Mouse (Mus musculus): ENCODE results near the gene Aen.
A peak's percentile ranks its signal among the peaks of the same experiment; 100 is the strongest.

Gene Aen

DNA sequence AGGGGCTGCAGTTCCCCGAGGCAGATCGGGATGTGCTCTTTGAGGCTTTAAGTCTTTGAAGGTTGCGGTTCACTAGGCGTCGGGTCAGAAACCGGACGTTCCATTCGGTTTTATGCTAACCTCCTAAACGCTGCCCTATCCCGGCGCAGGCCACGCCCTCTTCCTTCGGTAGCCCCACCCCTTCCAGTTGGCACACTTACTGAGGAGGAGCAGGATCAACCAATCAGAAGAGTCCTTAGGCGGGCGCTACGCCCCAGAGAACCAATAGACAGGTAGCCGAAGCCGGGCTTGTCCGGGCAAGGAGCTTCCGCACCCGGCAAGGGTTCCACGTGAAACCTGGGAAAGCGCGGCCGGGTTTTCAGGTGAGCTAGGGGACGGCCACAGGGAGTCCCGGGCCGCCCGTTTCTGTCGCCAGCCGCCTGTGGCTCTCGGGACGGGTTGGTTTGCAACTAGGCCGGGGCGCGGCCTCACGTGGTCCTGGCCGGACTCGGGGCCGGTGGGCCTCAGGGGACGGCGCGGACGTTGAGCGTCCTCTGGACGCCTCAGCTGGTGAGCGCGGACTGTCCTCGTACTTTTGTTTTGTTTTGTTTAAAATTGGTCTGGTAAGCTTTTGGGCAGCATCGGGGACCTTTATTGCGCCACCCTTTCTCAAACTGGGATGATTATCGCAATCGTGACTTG, at the start of gene Aen:
Gene Aen (plus strand): TSS at position 202 of the 681 bp plus-strand sequence.
- DNase-seq (ENCODE audit: low spot score in 2 of 2), result peak; percentile 93 to 96

DNA sequence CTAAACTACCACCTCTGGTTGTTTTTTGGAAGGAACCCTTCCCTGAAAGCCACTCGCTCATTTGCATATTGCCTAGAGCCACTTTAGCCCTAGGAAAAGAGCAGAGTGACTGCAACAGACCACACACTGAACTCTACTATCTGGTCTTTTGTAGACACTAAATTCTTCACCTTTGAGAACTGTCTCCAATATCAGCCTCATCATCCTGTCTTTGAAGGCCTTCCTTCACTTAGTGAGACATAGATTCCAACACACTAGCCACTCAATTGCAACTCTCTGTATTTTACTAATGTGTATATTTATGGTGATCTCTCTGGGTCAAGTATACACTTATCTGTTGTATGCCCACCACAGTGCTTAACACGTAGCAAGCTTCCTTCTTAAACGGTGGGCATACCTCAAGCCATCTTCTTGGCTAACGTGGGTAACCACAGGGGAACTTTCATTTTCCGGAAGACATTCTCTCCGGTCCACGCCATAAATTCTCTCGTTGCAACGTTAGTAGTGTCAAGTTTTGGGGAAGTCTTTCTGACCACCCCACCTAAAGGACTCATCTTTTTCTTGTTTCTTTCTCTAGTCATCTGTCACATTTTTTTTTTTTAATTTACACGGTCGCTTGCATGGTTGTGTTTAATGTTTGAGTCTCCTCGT, 49.5 kb upstream of the Aen start:
- DNase-seq (ENCODE audit: low spot score in 2 of 2), result no peak

DNA sequence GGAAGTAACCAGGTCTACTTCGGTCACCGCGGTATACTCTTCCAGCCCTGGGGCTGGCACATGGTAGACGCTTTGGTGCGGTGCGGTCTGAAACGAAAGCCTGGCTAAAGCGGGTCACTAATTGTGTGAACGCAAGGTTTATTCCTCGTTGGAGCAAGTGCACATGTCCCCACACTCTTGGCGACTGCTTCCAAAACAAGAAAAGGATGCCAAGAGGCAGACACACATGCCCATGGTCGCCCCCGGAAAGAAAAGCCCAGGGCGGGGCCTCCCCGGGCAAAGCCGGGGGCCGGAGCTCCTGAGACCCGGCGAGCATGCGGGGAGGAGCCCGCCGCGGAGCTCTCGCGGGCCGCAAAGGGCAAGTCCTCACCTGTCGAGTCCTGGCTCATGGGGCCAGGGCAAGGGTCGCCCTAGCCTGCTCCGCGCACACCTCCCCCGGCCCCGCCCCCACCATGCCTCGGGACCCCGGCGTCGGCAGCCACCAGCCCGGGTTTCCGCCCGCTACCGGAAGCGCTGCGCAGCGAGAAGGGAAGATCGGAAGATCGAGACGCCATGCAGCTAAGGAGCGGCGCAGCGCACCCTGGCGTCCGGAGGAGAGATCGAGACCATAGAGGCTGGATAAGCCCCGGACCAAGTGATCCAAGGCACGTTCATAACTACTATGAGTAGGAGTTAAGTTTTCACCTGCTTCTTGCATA, 48.8 kb upstream of the Aen start, which contains the start of gene Det1:
Gene Det1 (minus strand): TSS at position 527 of the 698 bp plus-strand sequence.
- peak; percentile 91 to 92 for DNase-seq (ENCODE audit: low spot score in 2 of 2)

DNA sequence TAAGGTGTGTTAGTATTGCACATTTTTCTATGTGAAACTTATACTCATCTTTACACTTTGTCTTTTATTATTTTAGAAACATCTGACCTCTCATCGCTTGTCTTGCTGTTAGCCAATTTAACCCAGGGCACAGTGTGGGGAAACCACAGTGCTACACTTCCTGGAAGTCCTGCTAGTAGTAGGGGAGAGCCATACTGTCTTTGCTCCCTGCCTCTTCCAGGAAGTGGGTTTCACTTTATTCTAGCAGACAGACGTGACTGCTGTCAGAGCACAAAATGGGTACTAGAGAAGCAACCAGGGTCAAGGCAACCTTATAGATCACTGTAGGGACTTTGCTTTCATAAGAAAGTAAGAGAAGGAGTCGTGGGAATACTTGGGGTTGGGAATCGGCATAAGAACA, 41.6 kb upstream of the Aen start:
- DNase-seq (ENCODE audit: low spot score in 2 of 2), result no peak

DNA sequence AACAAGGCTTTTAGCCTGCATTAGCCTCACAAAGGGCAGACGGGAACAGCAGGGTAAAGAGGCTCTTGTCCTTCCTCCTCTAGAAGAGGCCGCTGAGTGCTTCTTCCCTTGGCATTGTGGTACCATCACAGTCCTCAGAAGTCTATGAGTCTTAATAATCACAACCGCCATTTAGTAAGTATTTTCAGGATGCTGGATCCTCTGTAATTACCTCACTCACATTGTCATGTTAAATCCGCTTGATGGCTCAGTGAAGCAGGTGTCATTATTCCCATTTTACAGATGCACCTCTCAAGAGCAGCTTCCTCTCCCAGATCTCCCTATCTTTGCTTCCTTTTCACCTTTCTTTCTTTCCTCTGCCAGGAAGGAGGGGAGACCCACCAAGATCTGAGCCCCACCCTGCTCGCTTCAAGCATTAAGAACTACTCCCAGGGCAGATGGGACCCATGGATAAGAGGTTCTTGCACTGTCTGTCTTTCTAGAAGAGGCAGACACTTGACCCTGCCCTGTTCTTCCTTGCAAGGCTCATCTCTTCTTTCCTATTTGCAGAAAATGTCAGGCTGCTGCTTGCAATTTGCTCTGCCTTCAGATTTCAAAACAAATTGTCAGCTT, 40.5 kb upstream of the Aen start:
- no peak for DNase-seq (ENCODE audit: low spot score in 2 of 2)

DNA sequence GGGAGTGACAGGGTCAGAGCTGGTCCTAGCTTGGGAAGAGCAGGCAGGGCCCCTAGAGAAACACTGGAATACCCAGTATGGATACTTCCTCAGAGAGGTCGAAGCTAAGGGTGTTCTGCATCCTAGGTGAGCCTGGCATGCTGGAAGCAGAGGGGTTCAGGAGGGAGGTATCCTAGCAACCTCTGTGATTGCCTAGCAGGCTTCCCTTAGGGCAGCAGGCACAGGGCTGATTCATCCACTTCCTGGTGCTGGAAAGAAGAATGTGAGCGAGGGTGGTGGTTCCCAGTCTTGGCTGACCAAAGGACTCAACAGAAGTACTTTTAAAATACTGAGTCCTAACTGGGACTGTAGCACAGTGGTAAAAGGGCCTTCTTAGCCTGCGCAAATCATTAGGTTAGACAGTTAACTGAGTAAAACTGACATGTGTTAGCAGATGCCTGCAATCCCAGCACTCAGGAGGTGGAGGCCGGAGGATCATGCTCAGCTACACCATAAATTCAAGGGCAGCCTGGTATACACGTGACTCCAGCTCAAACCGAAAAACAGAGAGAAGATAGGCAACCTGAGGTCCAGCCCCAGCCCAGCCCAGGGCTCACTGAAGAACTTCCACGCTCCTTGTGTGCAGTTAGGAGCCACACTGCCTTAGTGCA, 31.7 kb upstream of the Aen start:
- no peak for DNase-seq (ENCODE audit: low spot score in 2 of 2)

DNA sequence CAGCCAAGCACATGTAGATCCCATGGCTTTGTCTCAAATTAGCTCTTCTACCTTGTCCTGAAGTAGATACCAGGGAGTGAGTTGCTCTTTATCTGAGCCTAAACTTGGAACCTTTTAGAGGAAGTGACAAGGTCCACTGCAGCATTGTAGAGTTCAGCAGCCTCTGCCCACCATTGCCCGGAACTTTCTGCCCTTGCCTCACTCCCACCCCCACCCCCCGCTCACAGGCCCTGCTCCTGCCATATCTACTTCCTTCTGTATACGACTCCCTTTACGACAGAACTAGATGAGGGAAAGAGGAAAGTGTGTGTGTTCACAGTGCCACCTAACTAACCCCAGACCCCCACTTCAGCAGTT, 31.2 kb upstream of the Aen start:
- DNase-seq (ENCODE audit: low spot score in 2 of 2), result no peak

DNA sequence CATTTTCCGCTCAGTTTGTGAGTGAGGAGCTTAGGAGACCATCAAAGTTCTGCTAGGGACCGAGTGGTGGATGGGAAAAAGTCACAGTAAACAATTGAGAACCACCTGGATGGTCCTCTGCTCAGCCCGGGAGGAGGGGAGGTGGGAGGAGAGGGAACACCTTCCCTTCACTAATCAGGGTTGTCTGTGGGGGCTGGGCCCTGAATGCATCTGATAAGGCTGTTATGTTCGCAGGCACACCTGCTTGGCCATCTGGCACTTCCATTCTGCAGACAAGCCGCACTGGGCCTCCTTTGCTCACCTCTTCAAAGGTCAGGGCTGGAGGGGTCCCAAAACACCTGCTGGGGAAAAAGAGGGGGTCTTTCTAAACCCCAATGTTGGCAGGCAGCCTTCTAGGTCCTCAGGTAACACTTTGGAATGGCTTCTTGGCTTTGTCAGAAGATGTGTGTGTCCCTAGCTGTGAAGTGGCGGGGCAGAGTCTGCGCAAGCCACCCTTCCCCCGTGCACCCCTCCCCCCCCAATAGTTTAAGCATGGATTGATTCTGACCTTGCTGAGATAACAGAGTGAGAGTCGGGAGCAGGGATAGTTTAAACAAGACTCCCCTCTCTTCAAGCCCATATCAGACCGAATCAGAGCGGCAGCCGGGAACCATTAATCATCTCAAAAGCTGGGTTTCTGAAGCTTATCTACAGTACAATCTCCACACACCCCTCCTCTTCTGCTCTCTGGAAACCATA, 30.3 kb upstream of the Aen start:
- no peak for DNase-seq (ENCODE audit: low spot score in 2 of 2)

DNA sequence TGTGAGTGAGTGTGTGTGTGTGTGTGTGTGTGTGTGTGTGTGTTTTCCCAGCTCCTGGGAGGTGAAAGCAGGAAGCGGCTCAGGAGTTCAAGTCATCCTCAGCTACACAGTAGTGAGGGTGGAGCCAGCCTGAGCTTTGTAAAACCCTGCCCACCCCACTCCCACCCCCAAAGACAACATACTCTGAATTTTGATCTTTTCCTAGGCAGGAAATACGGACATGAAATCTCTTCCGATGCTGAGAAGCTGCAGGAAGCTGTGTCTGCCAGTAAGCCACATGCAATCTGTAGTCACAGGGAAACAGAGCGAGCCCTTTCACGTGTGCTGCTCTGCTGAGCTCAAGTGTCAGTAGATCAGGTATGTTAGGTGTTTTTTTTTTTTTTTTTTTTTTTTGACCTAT, 26.9 kb upstream of the Aen start:
- no peak for DNase-seq (ENCODE audit: low spot score in 2 of 2)

DNA sequence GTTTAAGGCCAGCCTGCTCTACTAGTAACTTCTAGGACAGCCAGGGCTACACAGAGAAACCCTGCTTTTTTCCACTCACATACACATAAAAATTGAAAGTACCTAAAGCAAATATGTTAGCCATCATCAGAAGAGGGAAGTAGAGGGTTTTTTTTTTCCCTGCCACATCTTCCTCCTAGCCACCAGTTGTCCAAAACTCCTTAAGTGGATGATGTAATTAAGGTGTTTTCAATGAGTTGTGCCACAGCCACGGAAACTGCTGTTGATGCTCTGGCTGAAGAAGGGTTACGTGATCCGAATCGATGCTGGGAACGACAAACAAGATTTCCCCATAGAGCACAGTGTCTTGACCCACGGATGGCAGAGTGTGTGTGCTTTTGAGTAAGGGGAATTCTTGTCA, 23.3 kb upstream of the Aen start:
- no peak for DNase-seq (ENCODE audit: low spot score in 2 of 2)

DNA sequence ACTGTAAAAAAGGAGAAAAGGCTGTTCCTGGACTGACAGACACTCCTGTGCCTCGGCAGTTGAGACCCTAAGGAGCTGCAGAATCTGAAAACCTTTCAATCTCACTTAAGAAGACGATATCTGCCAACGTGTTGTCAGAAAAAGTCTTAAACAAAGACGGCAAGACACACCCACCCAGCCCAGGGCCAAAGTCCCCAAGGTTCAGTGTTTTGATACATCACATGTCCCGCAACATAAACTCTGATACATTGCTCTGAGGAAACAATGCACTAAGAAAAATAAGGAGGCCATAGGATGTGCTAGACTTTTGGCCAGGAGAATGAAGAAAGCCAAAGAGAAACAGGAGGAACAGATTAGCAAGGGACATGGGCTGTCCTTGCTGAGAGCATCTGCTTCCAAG, 22.8 kb upstream of the Aen start:
- DNase-seq (ENCODE audit: low spot score in 2 of 2), result no peak

DNA sequence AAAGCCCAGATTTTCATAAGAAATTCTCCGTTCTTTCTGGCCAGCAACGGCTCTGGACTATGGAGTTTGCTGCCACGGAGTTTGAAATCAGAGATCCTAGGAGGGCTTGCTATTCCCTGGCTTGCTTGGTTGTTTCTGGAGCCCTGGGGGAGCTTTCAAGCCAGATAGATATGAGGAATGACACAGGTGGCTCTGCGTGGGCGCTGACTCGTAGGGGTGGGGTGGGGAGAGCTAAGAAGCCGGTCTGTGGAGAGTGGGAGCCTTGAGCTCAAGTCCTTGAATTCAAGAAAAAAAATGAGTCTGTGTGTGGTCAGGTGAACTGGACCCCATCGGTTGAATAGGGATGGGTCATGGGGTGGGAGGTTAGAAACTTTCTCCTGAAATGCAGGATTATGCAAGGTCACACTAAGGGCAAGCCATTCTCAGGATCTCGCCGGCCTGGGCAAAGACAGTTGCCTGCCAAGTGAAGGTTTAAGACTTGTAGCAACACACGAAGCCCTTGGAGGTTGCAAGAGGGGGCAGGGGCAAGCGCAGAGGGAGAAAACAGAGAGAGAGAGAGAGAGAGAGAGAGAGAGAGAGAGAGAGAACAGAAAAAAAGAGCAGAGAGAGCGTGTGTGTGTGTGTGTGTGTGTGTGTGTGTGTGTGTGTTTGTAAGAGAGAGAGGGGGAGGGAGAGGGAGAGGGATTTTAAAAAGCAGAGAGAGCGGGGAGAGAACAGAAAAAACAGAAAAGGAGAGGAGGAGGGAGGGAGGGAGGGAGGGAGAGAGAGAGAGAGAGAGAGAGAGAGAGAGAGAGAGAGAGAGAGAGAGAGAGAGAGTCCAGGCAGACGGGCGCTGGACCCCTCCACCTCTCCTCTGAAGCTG, 13.8 kb upstream of the Aen start:
- DNase-seq (ENCODE audit: low spot score in 2 of 2), result no peak

DNA sequence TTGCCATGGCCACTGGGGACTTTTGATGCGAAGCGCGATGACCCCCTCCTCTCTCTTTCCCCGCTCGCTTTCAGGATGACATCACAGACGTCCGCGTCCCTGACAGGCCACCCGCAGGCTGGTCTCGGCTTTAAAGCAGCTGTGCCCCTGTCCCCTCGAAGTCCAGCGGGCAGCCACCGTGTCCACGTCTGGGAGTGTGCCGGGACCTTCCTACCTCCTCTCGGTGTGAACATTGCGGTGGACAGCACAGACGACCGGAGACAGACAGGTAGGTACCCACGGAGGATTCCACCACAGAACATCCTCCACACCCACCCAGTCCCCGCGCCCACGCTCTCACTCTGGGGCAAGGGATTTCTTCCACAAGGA, 13.2 kb upstream of the Aen start:
- peak; percentile 46 to 61 for DNase-seq (ENCODE audit: low spot score in 2 of 2)

DNA sequence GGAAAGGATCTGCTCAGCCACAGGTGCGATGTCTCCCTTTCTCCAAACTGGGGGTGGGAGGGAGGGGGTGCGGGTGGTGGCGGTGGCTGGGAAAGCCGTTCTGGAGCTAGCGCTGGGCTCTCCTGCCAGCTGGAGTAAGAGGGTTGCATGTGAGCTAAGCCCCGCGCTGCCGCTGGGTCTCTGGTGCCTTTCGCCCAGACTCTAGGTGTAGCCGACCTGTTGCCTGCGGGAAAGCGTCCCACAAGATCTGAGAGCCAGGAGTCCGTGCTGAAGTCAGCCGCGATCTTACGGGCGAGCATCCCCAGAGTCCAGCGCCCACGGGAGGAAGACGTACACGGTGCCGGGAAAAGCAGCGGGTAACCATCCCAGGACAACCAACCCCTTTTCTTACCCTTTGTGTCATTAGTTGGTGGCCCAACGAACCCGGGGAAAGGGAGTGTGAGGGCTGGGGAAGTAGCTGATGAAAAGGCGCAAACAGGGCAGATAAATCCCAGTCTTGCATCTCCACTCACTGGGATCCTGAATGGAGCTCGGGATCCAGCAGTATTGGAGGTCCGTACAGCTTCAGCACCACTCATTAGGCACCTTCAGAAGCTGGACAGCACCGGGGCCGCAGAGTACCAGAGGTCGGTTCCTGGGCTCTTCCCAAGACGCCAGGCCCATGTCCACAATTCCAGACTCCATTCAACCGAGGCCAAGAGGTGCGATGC, 12.5 kb upstream of the Aen start:
- no peak for DNase-seq (ENCODE audit: low spot score in 2 of 2)

DNA sequence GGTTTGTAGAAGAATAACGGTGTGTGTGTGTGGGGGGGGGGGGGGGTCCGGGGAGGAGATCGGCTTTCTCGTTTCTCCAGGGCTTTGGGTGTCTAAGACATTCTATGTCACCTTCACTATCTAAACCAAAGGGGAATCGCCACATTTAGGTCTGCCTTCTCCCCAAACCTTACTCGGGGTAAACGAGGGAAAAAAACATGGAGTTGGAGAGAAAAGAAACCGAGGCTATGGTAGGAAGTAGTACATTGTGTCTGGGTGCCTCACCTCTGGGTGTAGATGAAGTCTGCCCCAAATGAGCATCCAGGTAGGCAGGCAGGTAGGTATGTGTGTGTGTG, 12.0 kb upstream of the Aen start:
- no peak for DNase-seq (ENCODE audit: low spot score in 2 of 2)

DNA sequence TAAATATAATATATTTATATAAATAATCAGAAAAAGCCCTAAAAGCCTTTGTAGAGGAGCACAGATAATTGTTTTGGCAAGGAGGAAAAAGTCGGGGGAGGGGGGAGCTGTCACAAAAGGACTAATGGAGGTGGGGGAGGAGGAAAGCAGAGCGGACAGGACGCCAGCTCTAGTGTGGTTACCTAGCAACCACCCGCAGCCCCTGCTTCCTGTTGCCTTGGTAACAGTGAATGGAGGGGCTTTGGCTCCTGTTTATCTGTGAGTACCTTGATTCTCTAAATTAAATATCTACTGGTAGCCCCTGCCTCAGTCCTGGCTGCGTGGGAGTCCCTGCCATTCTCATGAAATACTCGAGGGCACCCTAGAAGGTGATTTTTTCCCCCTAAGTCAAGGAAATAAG, 11.5 kb upstream of the Aen start:
- no peak for DNase-seq (ENCODE audit: low spot score in 2 of 2)

DNA sequence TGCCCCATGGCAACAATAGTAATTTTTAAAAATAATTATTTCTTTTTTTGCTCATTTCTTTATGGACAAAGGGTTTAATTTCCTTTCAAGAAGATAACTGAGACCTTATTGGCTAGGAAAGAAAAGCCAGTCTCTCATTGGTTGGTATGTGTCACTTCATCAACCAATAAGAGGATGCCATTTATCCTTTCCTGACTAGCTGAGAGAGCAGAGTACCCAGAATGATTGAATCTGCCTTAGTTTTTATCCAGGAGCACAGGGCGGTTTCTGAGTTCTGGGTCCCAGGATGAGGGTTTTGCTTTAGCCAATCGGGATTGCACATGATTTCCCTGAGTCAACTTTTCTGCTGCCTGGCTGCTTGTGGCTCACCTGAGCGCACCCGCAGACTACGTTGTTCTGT, 10.2 kb upstream of the Aen start:
- DNase-seq (ENCODE audit: low spot score in 2 of 2), result no peak

DNA sequence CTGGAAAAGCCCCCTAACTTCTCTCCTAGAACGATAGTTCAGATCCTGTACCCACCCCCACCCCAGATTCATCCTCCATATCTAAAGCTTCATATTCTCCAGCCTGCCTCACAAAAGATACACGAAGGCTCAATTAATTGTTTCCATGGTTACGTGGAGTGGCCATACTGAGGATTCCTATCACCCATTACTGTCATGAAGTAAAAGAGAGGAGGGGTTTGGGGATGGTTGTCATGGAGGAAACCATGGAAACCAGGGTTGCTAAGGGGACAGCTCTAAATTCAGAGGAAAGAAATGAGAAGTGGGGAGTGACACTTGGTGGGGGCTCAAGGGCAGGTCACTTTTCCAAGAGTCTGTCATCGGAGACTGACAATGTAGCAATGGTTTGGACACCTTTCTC, 9.2 kb upstream of the Aen start:
- no peak for DNase-seq (ENCODE audit: low spot score in 2 of 2)

DNA sequence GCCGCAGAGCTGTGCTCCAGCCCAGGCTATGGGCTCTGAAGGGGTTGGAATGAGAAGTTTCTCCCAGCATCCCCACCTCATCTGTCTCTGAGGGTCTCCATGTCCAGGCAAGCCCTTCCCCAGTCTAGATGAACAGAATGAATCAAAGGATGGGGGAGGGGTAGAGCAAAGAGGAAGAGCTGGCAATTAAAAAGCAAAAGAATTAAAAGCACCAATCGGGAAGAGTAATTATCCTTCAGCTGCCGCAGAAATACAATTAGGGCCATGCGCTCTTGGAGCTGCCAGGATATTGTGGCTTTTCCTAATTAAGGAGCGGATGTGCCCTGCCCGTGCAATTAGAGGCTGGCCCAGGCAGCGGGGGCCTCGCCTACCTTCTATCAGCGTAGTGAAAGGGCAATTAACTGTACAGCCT, 8.2 kb upstream of the Aen start:
- no peak for DNase-seq (ENCODE audit: low spot score in 2 of 2)

DNA sequence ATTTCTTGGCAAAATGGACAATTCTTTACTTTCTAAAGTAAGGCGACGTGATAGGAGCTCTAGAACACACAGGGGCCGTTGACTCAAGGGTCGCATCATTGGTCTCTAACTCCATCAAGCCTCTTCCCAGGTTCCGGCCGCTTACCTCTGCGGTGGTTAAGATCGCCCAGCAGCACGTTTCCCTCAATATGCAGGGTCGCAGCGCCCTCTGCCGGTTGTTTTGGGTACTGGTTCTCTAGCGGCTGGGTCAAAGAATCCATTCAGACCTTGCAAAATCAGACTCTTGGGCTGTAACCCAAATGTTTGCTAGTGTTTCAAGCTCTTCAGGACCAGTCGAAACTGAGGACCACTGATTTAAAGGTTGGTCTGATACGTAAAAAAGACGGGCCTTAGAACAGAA, 5.0 kb upstream of the Aen start:
- peak; percentile 84 to 90 for DNase-seq (ENCODE audit: low spot score in 2 of 2)

All from frontal cortex, postnatal 36 days (tissue).